Mouse (Mus musculus): ENCODE measurements around the gene Lyz2. TPM values are rescaled to one million over a fixed set of nuclear protein-coding genes. Genes with fewer than 3 reads are reported as not detected.

Gene Lyz2
- polyA plus RNA-seq, 2 experiments: 38.7 to 105 TPM

- TF ChIP-seq POLR2A (IDR thresholded peaks at IDR 0.05; ENCODE audit: borderline replicate concordance, extremely low read depth, insufficient read depth, insufficient read length): no peak
- no peak for ATAC-seq (ENCODE audit: low FRiP score, low read depth)
- 84% methylated on average over 2 of the region's 2 CpGs for WGBS
These were observed 31.0 kb upstream of the Lyz2 start for GRCm38 (mm10) chr10:117313133-117313532.

GRCm38 (mm10) chr10:117312168-117312567, 30.0 kb upstream of the Lyz2 start:
- no peak overlapping the region for H3K9ac ChIP-seq (ENCODE audit: low read depth, low read length, severe bottlenecking)
- no peaks in the 10 kb centered on the region for H3K4me1 ChIP-seq (ENCODE audit: control insufficient read depth, insufficient read depth, low read length)
- no peak overlapping the region for H3K4me3 ChIP-seq (replicated peaks; ENCODE audit: low read length)
- H3K9me3 ChIP-seq (ENCODE audit: control insufficient read depth, low read length): no peaks in the 10 kb centered on the region
- no peak for TF ChIP-seq POLR2A (IDR thresholded peaks at IDR 0.05; ENCODE audit: borderline replicate concordance, extremely low read depth, insufficient read depth, insufficient read length)
- H3K27ac ChIP-seq (replicated peaks; ENCODE audit: low read depth, low read length): no peak overlapping the region
- ATAC-seq (ENCODE audit: low FRiP score, low read depth) (no peak), DNase-seq (ENCODE audit: low spot score) (no peak)
- no peaks in the 10 kb centered on the region for H3K27me3 ChIP-seq (ENCODE audit: control insufficient read depth, insufficient read depth, low read length)
- H3K4me2 ChIP-seq (replicated peaks; ENCODE audit: low read depth, low read length, severe bottlenecking): no peak overlapping the region
- WGBS: 82% methylated on average over 8 of the region's 8 CpGs
- no peaks in the 10 kb centered on the region for H3K36me3 ChIP-seq (ENCODE audit: control insufficient read depth, insufficient read depth, low read length)

More at GRCm38 (mm10) chr10:117313133-117313532, 31.0 kb upstream of the Lyz2 start:
- H3K27ac ChIP-seq (replicated peaks; ENCODE audit: low read depth, low read length): no peak overlapping the region
- H3K4me3 ChIP-seq (replicated peaks; ENCODE audit: low read length): no peak overlapping the region
- no peak for DNase-seq (ENCODE audit: low spot score)
- no peaks in the 10 kb centered on the region for H3K9me3 ChIP-seq (ENCODE audit: control insufficient read depth, low read length)
- H3K36me3 ChIP-seq (ENCODE audit: control insufficient read depth, insufficient read depth, low read length): no peaks in the 10 kb centered on the region
- H3K9ac ChIP-seq (ENCODE audit: low read depth, low read length, severe bottlenecking): no peak overlapping the region
- H3K4me1 ChIP-seq (ENCODE audit: control insufficient read depth, insufficient read depth, low read length): no peaks in the 10 kb centered on the region
- H3K27me3 ChIP-seq (ENCODE audit: control insufficient read depth, insufficient read depth, low read length): no peaks in the 10 kb centered on the region
- no peak overlapping the region for H3K4me2 ChIP-seq (replicated peaks; ENCODE audit: low read depth, low read length, severe bottlenecking)

GRCm38 (mm10) chr10:117304371-117304770, 22.2 kb upstream of the Lyz2 start:
- Histone ChIP-seq H3K4me2 (replicated peaks; ENCODE audit: low read depth, low read length, severe bottlenecking) (no peak overlapping the region), H3K36me3 (ENCODE audit: control insufficient read depth, insufficient read depth, low read length) (no peaks in the 10 kb centered on the region), H3K27ac (replicated peaks; ENCODE audit: low read depth, low read length) (no peak overlapping the region), H3K9ac (ENCODE audit: low read depth, low read length, severe bottlenecking) (no peak overlapping the region), H3K27me3 (ENCODE audit: control insufficient read depth, insufficient read depth, low read length) (no peaks in the 10 kb centered on the region), H3K9me3 (ENCODE audit: control insufficient read depth, low read length) (no peaks in the 10 kb centered on the region), H3K4me3 (replicated peaks; ENCODE audit: low read length) (no peak overlapping the region), H3K4me1 (ENCODE audit: control insufficient read depth, insufficient read depth, low read length) (no peaks in the 10 kb centered on the region)
- TF ChIP-seq POLR2A (IDR thresholded peaks at IDR 0.05; ENCODE audit: borderline replicate concordance, extremely low read depth, insufficient read depth, insufficient read length): no peak
- DNase-seq (ENCODE audit: low spot score) (no peak), ATAC-seq (ENCODE audit: low FRiP score, low read depth) (no peak)
- 91% methylated on average over 5 of the region's 5 CpGs for WGBS

GRCm38 (mm10) chr10:117301688-117302087, 19.6 kb upstream of the Lyz2 start:
- Histone ChIP-seq H3K27me3 (ENCODE audit: control insufficient read depth, insufficient read depth, low read length) (no peaks in the 10 kb centered on the region), H3K9ac (ENCODE audit: low read depth, low read length, severe bottlenecking) (no peak overlapping the region), H3K4me2 (replicated peaks; ENCODE audit: low read depth, low read length, severe bottlenecking) (no peak overlapping the region), H3K4me1 (ENCODE audit: control insufficient read depth, insufficient read depth, low read length) (no peaks in the 10 kb centered on the region), H3K4me3 (replicated peaks; ENCODE audit: low read length) (no peak overlapping the region), H3K9me3 (ENCODE audit: control insufficient read depth, low read length) (no peaks in the 10 kb centered on the region), H3K27ac (replicated peaks; ENCODE audit: low read depth, low read length) (no peak overlapping the region), H3K36me3 (ENCODE audit: control insufficient read depth, insufficient read depth, low read length) (no peaks in the 10 kb centered on the region)
- 93% methylated on average over 1 of the region's 1 CpGs for WGBS
- ATAC-seq (ENCODE audit: low FRiP score, low read depth): no peak
- no peak for TF ChIP-seq POLR2A (IDR thresholded peaks at IDR 0.05; ENCODE audit: borderline replicate concordance, extremely low read depth, insufficient read depth, insufficient read length)
- DNase-seq (ENCODE audit: low spot score): no peak

GRCm38 (mm10) chr10:117299901-117300520, 17.9 kb upstream of the Lyz2 start:
- H3K9me3 ChIP-seq (ENCODE audit: control insufficient read depth, low read length): no peaks in the 10 kb centered on the region
- H3K4me2 ChIP-seq (replicated peaks; ENCODE audit: low read depth, low read length, severe bottlenecking): no peak overlapping the region
- no peak overlapping the region for H3K9ac ChIP-seq (ENCODE audit: low read depth, low read length, severe bottlenecking)
- WGBS: 77% methylated on average over 5 of the region's 5 CpGs
- H3K4me3 ChIP-seq (replicated peaks; ENCODE audit: low read length): no peak overlapping the region
- TF ChIP-seq POLR2A (IDR thresholded peaks at IDR 0.05; ENCODE audit: borderline replicate concordance, extremely low read depth, insufficient read depth, insufficient read length): no peak
- no peaks in the 10 kb centered on the region for H3K27me3 ChIP-seq (ENCODE audit: control insufficient read depth, insufficient read depth, low read length)
- DNase-seq (ENCODE audit: low spot score): no peak
- no peaks in the 10 kb centered on the region for H3K4me1 ChIP-seq (ENCODE audit: control insufficient read depth, insufficient read depth, low read length)
- ATAC-seq (ENCODE audit: low FRiP score, low read depth): no peak
- no peak overlapping the region for H3K27ac ChIP-seq (replicated peaks; ENCODE audit: low read depth, low read length)
- H3K36me3 ChIP-seq (ENCODE audit: control insufficient read depth, insufficient read depth, low read length): no peaks in the 10 kb centered on the region

All from limb, embryonic 14.5 days (tissue).